Mouse (Mus musculus) CH12.LX (cell line): ENCODE measurements around the gene Ctbp2. TPM values are rescaled to one million over a fixed set of nuclear protein-coding genes. Genes with fewer than 3 reads are reported as not detected.

ENCODE experiments used
- DNase-seq: peaks from one replicate; pipeline ENCODE4 v3.0.0-alpha.2; 2013; ENCODE audit errors: extremely low read depth
- H3K27ac ChIP-seq: 2 replicates; pipeline ENCODE4 v1.5.1; 2012; ENCODE audit warnings: low read depth, mild to moderate bottlenecking, control low read depth, moderate library complexity; ENCODE audit not compliant: insufficient read depth
- H3K27me3 ChIP-seq: replicated peaks from 2 replicates; pipeline ENCODE3; 2012; ENCODE audit warnings: inconsistent platforms
- H3K36me3 ChIP-seq, 2 experiments: replicated peaks in 1 of 2; 2 replicates each; pipeline versions ENCODE3 to v1.6.1; 2012; ENCODE audit warnings: inconsistent platforms in 1 of 2, low read length in 1 of 2, mild to moderate bottlenecking in 1 of 2, mixed read lengths in 1 of 2, moderate library complexity in 1 of 2; ENCODE audit not compliant: control insufficient read depth in 1 of 2, insufficient read depth in 1 of 2
- H3K4me1 ChIP-seq, 2 experiments: 2 replicates each; pipeline ENCODE4 v1.6.1; 2012; ENCODE audit warnings: inconsistent platforms in 1 of 2, moderate library complexity in 1 of 2; ENCODE audit not compliant: insufficient read depth in 2 of 2, control insufficient read depth in 1 of 2
- H3K4me2 ChIP-seq: 2 replicates; pipeline ENCODE4 v1.6.1; 2012; ENCODE audit warnings: low read depth, mild to moderate bottlenecking, control low read depth; ENCODE audit not compliant: poor library complexity, insufficient read depth, severe bottlenecking
- H3K4me3 ChIP-seq, 3 experiments: fragments of 150-350 bp in 1 of 3; sonication (generic) in 1 of 3; replicated peaks in 1 of 3; 2 replicates each; pipeline versions ENCODE3 to v1.5.1; 2011 to 2012; ENCODE audit warnings: low read depth in 2 of 3, low read length in 2 of 3, mild to moderate bottlenecking in 2 of 3, moderate library complexity in 2 of 3, control low read depth in 1 of 3, improper control_type of control experiment in 1 of 3, inconsistent platforms in 1 of 3, mixed read lengths in 1 of 3; ENCODE audit not compliant: poor library complexity in 1 of 3
- H3K79me2 ChIP-seq: replicated peaks from 2 replicates; pipeline ENCODE4 v1.6.1; 2012; ENCODE audit warnings: mild to moderate bottlenecking, moderate library complexity; ENCODE audit not compliant: control insufficient read depth, poor library complexity, insufficient read depth, severe bottlenecking; ENCODE audit errors: extremely low read depth
- H3K9ac ChIP-seq: 2 replicates; pipeline ENCODE4 v1.6.1; 2012; ENCODE audit warnings: low read depth, mild to moderate bottlenecking, control low read depth, moderate library complexity; ENCODE audit not compliant: insufficient read depth
- H3K9me3 ChIP-seq: replicated peaks from 2 replicates; pipeline ENCODE3; 2012; ENCODE audit warnings: low read length, inconsistent platforms, mixed read lengths
- BHLHE40 ChIP-seq: IDR thresholded peaks from 2 replicates; pipeline ENCODE4 v1.6.1; 2011; ENCODE audit warnings: mild to moderate bottlenecking, low read depth, low read length, improper control_type of control experiment
- CHD1 ChIP-seq: IDR thresholded peaks from 2 replicates; pipeline ENCODE4 v1.6.1; 2012; ENCODE audit warnings: low read depth, low read length, improper control_type of control experiment, inconsistent platforms
- CHD2 ChIP-seq: IDR thresholded peaks from 2 replicates; pipeline ENCODE4 v1.6.1; 2011; ENCODE audit warnings: low read length, improper control_type of control experiment
- CTCF ChIP-seq, 2 experiments: IDR thresholded peaks in 1 of 2; conservative IDR thresholded peaks in 1 of 2; 2 replicates each; pipeline ENCODE4 v1.5.1; 2011 to 2012; ENCODE audit warnings: low read depth in 2 of 2, low read length in 2 of 2, improper control_type of control experiment in 1 of 2, inconsistent platforms in 1 of 2, mild to moderate bottlenecking in 1 of 2, moderate library complexity in 1 of 2
- ELF1 ChIP-seq: IDR thresholded peaks from 2 replicates; pipeline ENCODE4 v1.6.1; 2014; ENCODE audit warnings: low read depth, mild to moderate bottlenecking, inconsistent platforms, low read length, improper control_type of control experiment
- EP300 ChIP-seq: IDR thresholded peaks from 2 replicates; pipeline ENCODE4 v1.6.1; 2011; ENCODE audit warnings: low read length, improper control_type of control experiment
- ETS1 ChIP-seq: conservative IDR thresholded peaks from 2 replicates; pipeline ENCODE4 v1.6.1; 2012; ENCODE audit warnings: low read depth, mild to moderate bottlenecking, inconsistent platforms, low read length, improper control_type of control experiment, moderate library complexity
- GABPA ChIP-seq: IDR thresholded peaks from 2 replicates; pipeline ENCODE4 v1.6.1; 2012; ENCODE audit warnings: low read depth, low read length, improper control_type of control experiment, inconsistent platforms; ENCODE audit not compliant: insufficient replicate concordance
- HCFC1 ChIP-seq: IDR thresholded peaks from 2 replicates; pipeline ENCODE4 v1.6.1; 2012; ENCODE audit warnings: low read depth, mild to moderate bottlenecking, inconsistent platforms, low read length, improper control_type of control experiment
- IRF4 ChIP-seq: IDR thresholded peaks from 2 replicates; pipeline ENCODE4 v1.6.1; 2014; ENCODE audit warnings: low read depth, mild to moderate bottlenecking, inconsistent platforms, low read length, improper control_type of control experiment
- JUND ChIP-seq: conservative IDR thresholded peaks from 2 replicates; pipeline ENCODE4 v1.6.1; 2011; ENCODE audit warnings: low read depth, low read length, improper control_type of control experiment
- KAT2A ChIP-seq: IDR thresholded peaks from 2 replicates; pipeline ENCODE4 v1.6.1; 2012; ENCODE audit warnings: low read length, improper control_type of control experiment, inconsistent platforms; ENCODE audit not compliant: insufficient replicate concordance
- MAFK ChIP-seq: IDR thresholded peaks from 2 replicates; pipeline ENCODE4 v1.6.1; 2011; ENCODE audit warnings: low read length, improper control_type of control experiment; ENCODE audit not compliant: insufficient replicate concordance
- MAX ChIP-seq: IDR thresholded peaks from 2 replicates; pipeline ENCODE4 v1.6.1; 2011; ENCODE audit warnings: low read length, improper control_type of control experiment
- MAZ ChIP-seq: IDR thresholded peaks from 2 replicates; pipeline ENCODE4 v1.6.1; 2012; ENCODE audit warnings: low read depth, mild to moderate bottlenecking, inconsistent platforms, low read length, improper control_type of control experiment, moderate library complexity
- MEF2A ChIP-seq: IDR thresholded peaks from 2 replicates; pipeline ENCODE4 v1.6.1; 2014; ENCODE audit warnings: low read depth, mild to moderate bottlenecking, inconsistent platforms, low read length, improper control_type of control experiment, borderline replicate concordance
- MXI1 ChIP-seq: IDR thresholded peaks from 2 replicates; pipeline ENCODE4 v1.6.1; 2011; ENCODE audit warnings: mild to moderate bottlenecking, low read depth, low read length, improper control_type of control experiment
- NRF1 ChIP-seq: IDR thresholded peaks from 2 replicates; pipeline ENCODE4 v1.6.1; 2014; ENCODE audit warnings: low read depth, mild to moderate bottlenecking, inconsistent platforms, low read length, improper control_type of control experiment, moderate library complexity
- PAX5 ChIP-seq: IDR thresholded peaks from 2 replicates; pipeline ENCODE4 v1.6.1; 2012; ENCODE audit warnings: low read length, inconsistent platforms, mixed read lengths
- POLR2A ChIP-seq: IDR thresholded peaks from 2 replicates; pipeline ENCODE4 v1.6.1; 2011; ENCODE audit warnings: low read depth, mild to moderate bottlenecking, improper control_type of control experiment, low read length
- POLR2AphosphoS2 ChIP-seq: IDR thresholded peaks from 2 replicates; pipeline ENCODE4 v1.6.1; 2011; ENCODE audit warnings: low read depth, low read length, improper control_type of control experiment
- RAD21 ChIP-seq: IDR thresholded peaks from 2 replicates; pipeline ENCODE4 v1.6.1; 2011; ENCODE audit warnings: low read depth, mild to moderate bottlenecking, low read length, improper control_type of control experiment, moderate library complexity
- RCOR1 ChIP-seq: conservative IDR thresholded peaks from 2 replicates; pipeline ENCODE4 v1.6.1; 2012; ENCODE audit warnings: low read depth, mild to moderate bottlenecking, inconsistent platforms, low read length, improper control_type of control experiment
- SIN3A ChIP-seq: IDR thresholded peaks from 2 replicates; pipeline ENCODE4 v1.6.1; 2012; ENCODE audit warnings: low read length, improper control_type of control experiment, inconsistent platforms
- SMC3 ChIP-seq: IDR thresholded peaks from 2 replicates; pipeline ENCODE4 v1.6.1; 2011; ENCODE audit warnings: low read depth, low read length, improper control_type of control experiment
- TBP ChIP-seq: conservative IDR thresholded peaks from 2 replicates; pipeline ENCODE4 v1.6.1; 2011; ENCODE audit warnings: low read depth, low read length, improper control_type of control experiment
- TCF12 ChIP-seq: IDR thresholded peaks from 2 replicates; pipeline ENCODE4 v1.6.1; 2014; ENCODE audit warnings: low read depth, mild to moderate bottlenecking, inconsistent platforms, low read length, improper control_type of control experiment
- UBTF ChIP-seq: IDR thresholded peaks from 2 replicates; pipeline ENCODE4 v1.6.1; 2012; ENCODE audit warnings: low read depth, mild to moderate bottlenecking, inconsistent platforms, low read length, improper control_type of control experiment, moderate library complexity
- USF1 ChIP-seq: IDR thresholded peaks from 2 replicates; pipeline ENCODE4 v1.6.1; 2014; ENCODE audit warnings: low read depth, mild to moderate bottlenecking, inconsistent platforms, low read length, improper control_type of control experiment
- USF2 ChIP-seq: conservative IDR thresholded peaks from 2 replicates; pipeline ENCODE4 v1.6.1; 2011; ENCODE audit warnings: low read depth, low read length, improper control_type of control experiment
- ZC3H11A ChIP-seq: IDR thresholded peaks from 2 replicates; pipeline ENCODE4 v1.6.1; 2012; ENCODE audit warnings: low read depth, mild to moderate bottlenecking, inconsistent platforms, low read length, improper control_type of control experiment
- ZKSCAN1 ChIP-seq: IDR thresholded peaks from 2 replicates; pipeline ENCODE4 v1.6.1; 2012; ENCODE audit warnings: low read depth, inconsistent platforms, low read length, improper control_type of control experiment, borderline replicate concordance
- ZMIZ1 ChIP-seq: IDR thresholded peaks from 2 replicates; pipeline ENCODE4 v1.6.1; 2012; ENCODE audit warnings: low read depth, mild to moderate bottlenecking, inconsistent platforms, low read length, improper control_type of control experiment
- ZNF384 ChIP-seq: IDR thresholded peaks from 2 replicates; pipeline ENCODE4 v1.6.1; 2012; ENCODE audit warnings: low read depth, low read length, improper control_type of control experiment, inconsistent platforms
- dilution Hi-C: fragments of 300-500 bp; cut with MboI; formaldehyde crosslinking; loops from 2 replicates; pipeline ENCODE4 v1.14.3; 2020; ENCODE audit warnings: low sequenced_read_pairs; ENCODE audit not compliant: extremely low pct_unique_long_range_greater_than_20kb, extremely low pct_ligation_motif_present
- in situ Hi-C: fragments of 300-500 bp; cut with MboI; formaldehyde crosslinking; loops from 3 replicates; pipeline ENCODE4 v1.14.3; 2019; ENCODE audit warnings: low sequenced_read_pairs, low pct_ligation_motif_present, low pct_unique_long_range_greater_than_20kb, mixed read lengths
- polyA plus RNA-seq: library from polyadenylated mRNA; unstranded; fragments of >175 nt; gene quantifications from 2 replicates; pipeline ENCODE4 v1.2.1, GENCODE M21; 2012; ENCODE audit warnings: low read depth; ENCODE audit not compliant: insufficient read length
- total RNA-seq, 2 experiments: library from RNA; depleted of rRNA; stranded (reverse); fragments of 300-350 nt in 1 of 2; fragments of >200 nt in 1 of 2; gene quantifications; 2 replicates each; pipeline ENCODE4 v1.2.3; 2012 to 2014

Gene Ctbp2
- total and polyA plus RNA-seq, 3 experiments = 0.59 to 1.1 (median 0.68) TPM

- Histone ChIP-seq H3K27me3 (peaks cover 85% of the 10 kb centered on the region), H3K4me1 (peaks cover 3 to 15% of the 10 kb centered on the region in 2 experiments; a peak in 2 of 4 replicates), H3K9me3 (no peaks in the 10 kb centered on the region), H3K36me3 (no peaks in the 10 kb centered on the region), H3K4me2 (no peak overlapping the region), H3K27ac (no peak overlapping the region), H3K9ac (no peak overlapping the region), H3K4me3 (no peak overlapping the region), H3K79me2 (no peaks in the 10 kb centered on the region)
- DNase-seq = no peak
- dilution Hi-C loops (no loop called here), in situ Hi-C loops (no loop called here)
- TF ChIP-seq MAX (no peak), BHLHE40 (no peak), KAT2A (no peak), USF1 (no peak), MXI1 (no peak), ZMIZ1 (no peak), SIN3A (no peak), IRF4 (no peak), CTCF (conservative IDR thresholded peaks at IDR 0.05 in 1 of 2, IDR thresholded peaks at IDR 0.05 in 1 of 2; ENCODE audit: low read depth in 2 of 2, low read length in 2 of 2) (no peak), RCOR1 (no peak), MEF2A (no peak), ETS1 (no peak), MAFK (no peak), GABPA (no peak), NRF1 (no peak), POLR2AphosphoS2 (no peak), MAZ (no peak), TBP (no peak), EP300 (no peak), RAD21 (no peak)
These were observed 14.7 kb downstream of the Ctbp2 start for GRCm38 (mm10) chr7:133109442-133109841.

GRCm38 (mm10) chr7:133108695-133109094 is 15.5 kb downstream of the Ctbp2 start:
- Histone ChIP-seq H3K9me3 (no peaks in the 10 kb centered on the region), H3K79me2 (no peaks in the 10 kb centered on the region), H3K27ac (no peak overlapping the region), H3K4me3 (no peak overlapping the region), H3K36me3 (no peaks in the 10 kb centered on the region), H3K4me1 (peaks cover 3 to 15% of the 10 kb centered on the region in 2 experiments; a peak in 2 of 4 replicates), H3K4me2 (no peak overlapping the region), H3K27me3 (peaks cover 82% of the 10 kb centered on the region), H3K9ac (no peak overlapping the region)
- in situ Hi-C loops (no loop called here), dilution Hi-C loops (no loop called here)
- DNase-seq = peak; percentile 73
- TF ChIP-seq IRF4 (peak; percentile 69), USF2 (no peak), ELF1 (no peak), SIN3A (no peak; the same call in 1 of the 2 replicates), MAX (no peak), CHD2 (peak; percentile 49), MAFK (peak; percentile 84; the same call in 1 of the 2 replicates), UBTF (no peak), ZKSCAN1 (no peak), CTCF (conservative IDR thresholded peaks at IDR 0.05 in 1 of 2, IDR thresholded peaks at IDR 0.05 in 1 of 2; ENCODE audit: low read depth in 2 of 2, low read length in 2 of 2) (no peak), JUND (0 out of 2 replicates have a peak, but pooled peaks have one; percentile 41), EP300 (peak; percentile 87), POLR2A (no peak), CHD1 (no peak), PAX5 (no peak), USF1 (no peak), RCOR1 (no peak), ZC3H11A (no peak), ZNF384 (no peak), MAZ (no peak), SMC3 (no peak), TCF12 (peak; percentile 67), HCFC1 (no peak), RAD21 (no peak)
